Mouse (Mus musculus) MEL (cell line): ENCODE results near the gene Abca7. TPM values are rescaled to one million over a fixed set of nuclear protein-coding genes. Genes with fewer than 3 reads are reported as not detected.

Source experiments
- DNase-seq: peaks from one replicate; pipeline ENCODE4 v3.0.0; 2011; ENCODE audit warnings: low read depth, low spot score
- H3K27ac ChIP-seq: 2 replicates; pipeline ENCODE4 v1.5.1; 2012; ENCODE audit warnings: low read depth, mild to moderate bottlenecking, control low read depth, low read length, moderate library complexity; ENCODE audit not compliant: control insufficient read depth
- H3K27me3 ChIP-seq, 2 experiments: fragments of 150-350 bp in 1 of 2; sonication (generic) in 1 of 2; 2 replicates each; pipeline ENCODE4 v1.6.1; 2012; ENCODE audit warnings: low read length in 2 of 2, mild to moderate bottlenecking in 2 of 2, improper control_type of control experiment in 1 of 2, moderate library complexity in 1 of 2; ENCODE audit not compliant: insufficient read depth in 2 of 2, control insufficient read depth in 1 of 2
- H3K36me3 ChIP-seq, 2 experiments: 2 replicates each; pipeline ENCODE4 v1.6.1; 2012 to 2014; ENCODE audit warnings: low read length in 2 of 2, improper control_type of control experiment in 1 of 2, inconsistent platforms in 1 of 2, mild to moderate bottlenecking in 1 of 2; ENCODE audit not compliant: insufficient read depth in 2 of 2, control insufficient read depth in 1 of 2
- H3K4me1 ChIP-seq, 2 experiments: fragments of 150-350 bp in 1 of 2; sonication (generic) in 1 of 2; 2 replicates each; pipeline ENCODE4 v1.6.1; 2012; ENCODE audit warnings: low read length in 2 of 2, improper control_type of control experiment in 1 of 2, mild to moderate bottlenecking in 1 of 2; ENCODE audit not compliant: insufficient read depth in 2 of 2, control insufficient read depth in 1 of 2
- H3K4me3 ChIP-seq, 2 experiments: fragments of 150-350 bp in 1 of 2; sonication (generic) in 1 of 2; 2 replicates each; pipeline ENCODE4 v1.5.1; 2012; ENCODE audit warnings: low read depth in 2 of 2, low read length in 2 of 2, mild to moderate bottlenecking in 2 of 2, moderate library complexity in 2 of 2, control low read depth in 1 of 2, improper control_type of control experiment in 1 of 2; ENCODE audit not compliant: control insufficient read depth in 1 of 2, insufficient read depth in 1 of 2
- H3K79me2 ChIP-seq: 2 replicates; pipeline ENCODE4 v1.6.1; 2012; ENCODE audit warnings: mild to moderate bottlenecking, low read length, moderate library complexity; ENCODE audit not compliant: control insufficient read depth, poor library complexity, insufficient read depth
- H3K9ac ChIP-seq: 2 replicates; pipeline ENCODE4 v1.6.1; 2012; ENCODE audit warnings: low read depth, mild to moderate bottlenecking, control low read depth, low read length, moderate library complexity; ENCODE audit not compliant: control insufficient read depth, poor library complexity, severe bottlenecking
- H3K9me3 ChIP-seq: fragments of 150-350 bp; sonication (generic); replicated peaks from 2 replicates; pipeline ENCODE4 v1.6.1; 2012; ENCODE audit warnings: mild to moderate bottlenecking, low read length, improper control_type of control experiment, moderate library complexity; ENCODE audit not compliant: insufficient read depth
- BHLHE40 ChIP-seq: IDR thresholded peaks from 2 replicates; pipeline ENCODE4 v1.6.1; 2012; ENCODE audit warnings: low read depth, mild to moderate bottlenecking, inconsistent platforms, low read length, improper control_type of control experiment, borderline replicate concordance
- CHD1 ChIP-seq: IDR thresholded peaks from 2 replicates; pipeline ENCODE4 v1.6.1; 2012; ENCODE audit warnings: low read depth, mild to moderate bottlenecking, inconsistent platforms, low read length, improper control_type of control experiment
- CHD2 ChIP-seq: IDR thresholded peaks from 2 replicates; pipeline ENCODE4 v1.6.1; 2011; ENCODE audit warnings: low read length, improper control_type of control experiment
- E2F4 ChIP-seq: IDR thresholded peaks from 2 replicates; pipeline ENCODE4 v1.6.1; 2011; ENCODE audit warnings: low read depth, low read length, improper control_type of control experiment, borderline replicate concordance
- ELF1 ChIP-seq: IDR thresholded peaks from 2 replicates; pipeline ENCODE4 v1.6.1; 2014; ENCODE audit warnings: low read depth, mild to moderate bottlenecking, inconsistent platforms, low read length, improper control_type of control experiment, moderate library complexity
- EP300 ChIP-seq, 2 experiments: IDR thresholded peaks; 2 replicates each; pipeline ENCODE4 v1.6.1; 2011; ENCODE audit warnings: improper control_type of control experiment in 2 of 2, low read length in 2 of 2, low read depth in 1 of 2, mild to moderate bottlenecking in 1 of 2
- GABPA ChIP-seq: IDR thresholded peaks from 2 replicates; pipeline ENCODE4 v1.6.1; 2012; ENCODE audit warnings: low read depth, mild to moderate bottlenecking, inconsistent platforms, low read length, improper control_type of control experiment, moderate library complexity
- GATA1 ChIP-seq: IDR thresholded peaks from 2 replicates; pipeline ENCODE4 v1.6.1; 2011; ENCODE audit warnings: low read depth, low read length, improper control_type of control experiment
- HCFC1 ChIP-seq: IDR thresholded peaks from 2 replicates; pipeline ENCODE4 v1.6.1; 2012; ENCODE audit warnings: low read depth, mild to moderate bottlenecking, inconsistent platforms, low read length, improper control_type of control experiment, moderate library complexity
- KAT2A ChIP-seq: conservative IDR thresholded peaks from 2 replicates; pipeline ENCODE4 v1.6.1; 2012; ENCODE audit warnings: low read depth, low read length, improper control_type of control experiment, inconsistent platforms
- MAFK ChIP-seq: IDR thresholded peaks from 2 replicates; pipeline ENCODE4 v1.6.1; 2011; ENCODE audit warnings: low read depth, mild to moderate bottlenecking, low read length, improper control_type of control experiment, borderline replicate concordance
- MAX ChIP-seq: IDR thresholded peaks from 2 replicates; pipeline ENCODE4 v1.6.1; 2011; ENCODE audit warnings: low read length, improper control_type of control experiment
- MAZ ChIP-seq: IDR thresholded peaks from 2 replicates; pipeline ENCODE4 v1.6.1; 2012; ENCODE audit warnings: low read depth, mild to moderate bottlenecking, inconsistent platforms, low read length, improper control_type of control experiment
- MEF2A ChIP-seq: IDR thresholded peaks from 2 replicates; pipeline ENCODE4 v1.6.1; 2014; ENCODE audit warnings: low read depth, mild to moderate bottlenecking, inconsistent platforms, low read length, improper control_type of control experiment; ENCODE audit not compliant: poor library complexity, insufficient replicate concordance, severe bottlenecking; ENCODE audit errors: extremely low read depth
- MXI1 ChIP-seq: IDR thresholded peaks from 2 replicates; pipeline ENCODE4 v1.6.1; 2011; ENCODE audit warnings: mild to moderate bottlenecking, low read depth, low read length, improper control_type of control experiment
- MYC ChIP-seq: IDR thresholded peaks from 2 replicates; pipeline ENCODE4 v1.6.1; 2011; ENCODE audit warnings: low read depth, mild to moderate bottlenecking, low read length, improper control_type of control experiment, moderate library complexity
- NELFE ChIP-seq: IDR thresholded peaks from 2 replicates; pipeline ENCODE4 v1.6.1; 2011; ENCODE audit warnings: low read depth, low read length, improper control_type of control experiment
- NRF1 ChIP-seq: IDR thresholded peaks from 2 replicates; pipeline ENCODE4 v1.6.1; 2014; ENCODE audit warnings: low read depth, mild to moderate bottlenecking, inconsistent platforms, low read length, improper control_type of control experiment, moderate library complexity; ENCODE audit not compliant: poor library complexity, insufficient read depth, severe bottlenecking
- POLR2A ChIP-seq, 2 experiments: IDR thresholded peaks; 2 replicates each; pipeline ENCODE4 v1.6.1; 2011 to 2012; ENCODE audit warnings: low read length in 2 of 2, mild to moderate bottlenecking in 2 of 2, control low read depth in 1 of 2, improper control_type of control experiment in 1 of 2, low read depth in 1 of 2, moderate library complexity in 1 of 2; ENCODE audit not compliant: control insufficient read depth in 1 of 2, insufficient read depth in 1 of 2, poor library complexity in 1 of 2
- POLR2AphosphoS2 ChIP-seq: IDR thresholded peaks from 2 replicates; pipeline ENCODE4 v1.6.1; 2011; ENCODE audit warnings: low read length, improper control_type of control experiment
- POLR2AphosphoS5 ChIP-seq: IDR thresholded peaks from 2 replicates; pipeline ENCODE4 v1.6.1; 2012; ENCODE audit warnings: low read depth, borderline replicate concordance, mild to moderate bottlenecking, inconsistent platforms, low read length, moderate library complexity, mixed read lengths
- RAD21 ChIP-seq: IDR thresholded peaks from 2 replicates; pipeline ENCODE4 v1.6.1; 2011; ENCODE audit warnings: mild to moderate bottlenecking, low read depth, low read length, improper control_type of control experiment
- RCOR1 ChIP-seq: IDR thresholded peaks from 2 replicates; pipeline ENCODE4 v1.6.1; 2012; ENCODE audit warnings: low read depth, mild to moderate bottlenecking, inconsistent platforms, low read length, improper control_type of control experiment
- SIN3A ChIP-seq: IDR thresholded peaks from 2 replicates; pipeline ENCODE4 v1.6.1; 2012; ENCODE audit warnings: low read length, improper control_type of control experiment, inconsistent platforms
- TCF12 ChIP-seq: IDR thresholded peaks from 2 replicates; pipeline ENCODE4 v1.6.1; 2014; ENCODE audit warnings: low read depth, mild to moderate bottlenecking, inconsistent platforms, low read length, improper control_type of control experiment, moderate library complexity
- UBTF ChIP-seq: IDR thresholded peaks from 2 replicates; pipeline ENCODE4 v1.6.1; 2012; ENCODE audit warnings: low read depth, mild to moderate bottlenecking, inconsistent platforms, low read length, improper control_type of control experiment, moderate library complexity, borderline replicate concordance; ENCODE audit not compliant: insufficient read depth
- USF1 ChIP-seq: IDR thresholded peaks from 2 replicates; pipeline ENCODE4 v1.6.1; 2014; ENCODE audit warnings: low read depth, mild to moderate bottlenecking, inconsistent platforms, low read length, improper control_type of control experiment, moderate library complexity
- USF2 ChIP-seq, 2 experiments: IDR thresholded peaks; 2 replicates each; pipeline ENCODE4 v1.6.1; 2011 to 2012; ENCODE audit warnings: improper control_type of control experiment in 2 of 2, low read length in 2 of 2, borderline replicate concordance in 1 of 2, inconsistent platforms in 1 of 2, low read depth in 1 of 2, mild to moderate bottlenecking in 1 of 2; ENCODE audit not compliant: insufficient read depth in 1 of 2
- ZC3H11A ChIP-seq: IDR thresholded peaks from 2 replicates; pipeline ENCODE4 v1.6.1; 2012; ENCODE audit warnings: low read depth, mild to moderate bottlenecking, inconsistent platforms, low read length, improper control_type of control experiment
- ZKSCAN1 ChIP-seq: IDR thresholded peaks from 2 replicates; pipeline ENCODE4 v1.6.1; 2012; ENCODE audit warnings: low read depth, mild to moderate bottlenecking, inconsistent platforms, low read length, improper control_type of control experiment, moderate library complexity
- ZNF384 ChIP-seq: IDR thresholded peaks from 2 replicates; pipeline ENCODE4 v1.6.1; 2012; ENCODE audit warnings: low read depth, mild to moderate bottlenecking, inconsistent platforms, low read length, improper control_type of control experiment
- polyA plus RNA-seq, 2 experiments: library from polyadenylated mRNA; stranded (reverse) in 1 of 2; unstranded in 1 of 2; fragments of >175 nt in 1 of 2; fragments of >200 nt in 1 of 2; gene quantifications; 2 replicates each; pipeline versions ENCODE4 v1.2.1 to v1.2.4; 2012; ENCODE audit warnings: low replicate concordance in 2 of 2, low read depth in 1 of 2; ENCODE audit not compliant: insufficient read length in 2 of 2, insufficient read depth in 1 of 2, missing spikeins in 1 of 2
- total RNA-seq: library from RNA; depleted of rRNA; stranded (reverse); fragments of 300-350 nt; gene quantifications from 2 replicates; pipeline ENCODE4 v1.2.3, GENCODE M21; 2012

Abca7 gene
- total and polyA plus RNA-seq, 3 experiments = 7.7 to 16.8 TPM; not detected in 1

DNA sequence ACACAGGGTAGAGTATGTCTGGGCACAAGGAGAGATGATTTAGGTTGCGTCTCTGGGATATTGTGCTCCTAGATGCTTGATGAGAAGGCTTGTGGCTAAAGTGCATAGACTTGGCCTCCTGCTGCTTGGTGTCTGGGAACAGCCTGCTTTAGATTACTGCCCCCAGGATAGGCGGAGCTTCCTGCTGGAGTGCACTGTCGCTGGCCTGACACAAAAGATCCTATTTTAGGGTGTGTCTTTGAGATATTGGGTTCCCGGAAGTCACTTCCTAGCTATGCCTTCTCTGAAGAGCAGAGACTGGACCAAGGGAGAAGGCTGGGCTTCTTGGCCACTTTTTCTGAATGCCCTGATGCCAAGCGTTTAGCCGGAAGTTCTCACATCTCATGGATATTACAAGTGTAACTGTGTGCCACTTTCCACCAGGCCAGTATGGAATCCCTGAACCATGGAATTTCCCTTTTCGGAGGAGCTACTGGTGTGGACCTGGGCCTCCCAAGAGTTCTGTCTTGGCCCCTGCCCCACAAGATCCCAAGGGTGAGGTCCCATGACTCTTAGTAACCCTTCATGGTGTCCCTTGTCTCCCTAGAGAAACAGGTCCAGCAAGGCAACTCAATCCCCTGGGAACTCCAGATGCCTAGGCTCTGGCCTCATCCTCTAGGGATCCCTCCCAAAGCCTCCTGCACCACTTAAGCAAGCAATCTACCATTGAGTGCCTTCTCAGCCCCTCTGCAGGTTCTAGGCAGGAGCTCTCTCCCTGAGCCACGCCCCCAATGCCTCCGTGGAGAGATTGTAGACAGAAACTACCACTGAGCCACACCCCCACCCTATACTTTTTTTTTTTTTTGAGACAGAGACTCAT, 7.3 kb downstream of the Abca7 start:
- Histone ChIP-seq H3K4me3 (peak overlapping the region in 1 of 2 experiments; percentile 24; a peak in 1 of 4 replicates), H3K79me2 (no peaks in the 10 kb centered on the region), H3K27ac (peak overlapping the region; percentile 72), H3K9me3 (no peaks in the 10 kb centered on the region), H3K36me3 (peaks cover 0 to 12% of the 10 kb centered on the region in 2 experiments; a peak in 2 of 4 replicates), H3K27me3 (no peaks in the 10 kb centered on the region), H3K9ac (peak overlapping the region; percentile 36), H3K4me1 (peaks cover 7 to 22% of the 10 kb centered on the region in 2 experiments)
- DNase-seq = peak; percentile 85
- TF ChIP-seq POLR2A (IDR thresholded peaks at IDR 0.05; ENCODE audit: control insufficient read depth in 1 of 2, insufficient read depth in 1 of 2, low read depth in 1 of 2, low read length in 2 of 2, poor library complexity in 1 of 2) (peak in 1 of 2 experiments; percentile 31; a peak in 1 of 4 replicates), RAD21 (no peak), TCF12 (no peak), GABPA (no peak), KAT2A (no peak), CHD1 (0 out of 2 replicates have a peak, but pooled peaks have one; percentile 46), POLR2AphosphoS2 (no peak), USF2 (IDR thresholded peaks at IDR 0.05; ENCODE audit: borderline replicate concordance in 1 of 2, insufficient read depth in 1 of 2, low read depth in 1 of 2, low read length in 2 of 2) (no peak), MAX (no peak), MAFK (no peak), EP300 (IDR thresholded peaks at IDR 0.05; ENCODE audit: low read depth in 1 of 2, low read length in 2 of 2) (0 out of 4 replicates have a peak, but pooled peaks of 1 of the 2 experiments have one; percentile 31), MYC (no peak), NELFE (peak; percentile 26; the same call in 1 of the 2 replicates), CHD2 (no peak), HCFC1 (no peak), ELF1 (peak; percentile 78), ZNF384 (peak; percentile 97), SIN3A (no peak), NRF1 (0 out of 2 replicates have a peak, but pooled peaks have one; percentile 22), ZKSCAN1 (no peak), RCOR1 (0 out of 2 replicates have a peak, but pooled peaks have one; percentile 10), USF1 (no peak), ZC3H11A (no peak), MEF2A (no peak), UBTF (no peak), E2F4 (no peak), POLR2AphosphoS5 (no peak), MXI1 (no peak), MAZ (no peak), GATA1 (no peak), BHLHE40 (no peak)
